Comparison of ENCODE assay signal across 10 mouse cellular contexts in genomic region chr16:23258823-23259457, GRCm38 (mm10). TPM values are rescaled to one million over a fixed set of nuclear protein-coding genes. Genes with fewer than 3 reads are reported as not detected.
DNase-seq lines count a peak whose midpoint lies in the region; ATAC-seq and TF ChIP-seq lines count a peak whose summit lies in the region.
"Had no signal": no experiment of that assay in that cellular context is flagged by ENCODE, and none has a peak within 500 bp of the region (broad histone marks: within the 10 kb centered on the region; RNA-seq: fewer than 3 reads in every experiment).

No protein-coding gene starts in this region.

- H3K9ac ChIP-seq in kidney, embryonic 14.5 days (ENCODE audit: low read depth, low read length), result no peak overlapping the region
- H3K9ac ChIP-seq in forebrain, embryonic 13.5 days, result no peak overlapping the region

- H3K4me1 ChIP-seq in kidney, embryonic 14.5 days (ENCODE audit: control insufficient read depth, insufficient read depth, low read length), result peaks cover 19% of the 10 kb centered on the region
- peaks cover 47% of the 10 kb centered on the region for H3K4me1 ChIP-seq in forebrain, embryonic 13.5 days
- peaks cover 41% of the 10 kb centered on the region for H3K4me1 ChIP-seq in thymus, adult 2 months (replicated peaks; ENCODE audit: control insufficient read depth, insufficient read depth, low read length)

- ATAC-seq in kidney, embryonic 14.5 days (ENCODE audit: low FRiP score, low TSS enrichment), result peak; percentile 63; the same call in 1 of the 2 replicates
- peak; percentile 39; the same call in 1 of the 2 replicates for ATAC-seq in forebrain, embryonic 13.5 days

- H3K4me3 ChIP-seq in kidney, embryonic 14.5 days (ENCODE audit: low read length), result no peak overlapping the region
- H3K4me3 ChIP-seq in forebrain, embryonic 13.5 days, result no peak overlapping the region
- H3K4me3 ChIP-seq in thymus, adult 2 months (ENCODE audit: control insufficient read depth, insufficient read depth, low read length), result no peak overlapping the region
- H3K4me3 ChIP-seq: myocyte had no signal

- H3K4me2 ChIP-seq in kidney, embryonic 14.5 days (replicated peaks; ENCODE audit: low read depth, low read length), result no peak overlapping the region
- H3K4me2 ChIP-seq in forebrain, embryonic 13.5 days, result no peak overlapping the region

- H3K27ac ChIP-seq in kidney, embryonic 14.5 days (ENCODE audit: low read depth, low read length), result no peak overlapping the region
- H3K27ac ChIP-seq in forebrain, embryonic 13.5 days, result 0 out of 2 replicates have a peak overlapping the region, but pooled peaks have one; percentile 41
- H3K27ac ChIP-seq in thymus, adult 2 months (ENCODE audit: control insufficient read depth, insufficient read depth, low read length), result no peak overlapping the region

- H3K9me3 ChIP-seq in kidney, embryonic 14.5 days (ENCODE audit: control insufficient read depth, low read length), result no peaks in the 10 kb centered on the region
- no peaks in the 10 kb centered on the region for H3K9me3 ChIP-seq in forebrain, embryonic 13.5 days (replicated peaks)

- no peak for TF ChIP-seq POLR2A in thymus, adult 2 months (IDR thresholded peaks at IDR 0.05; ENCODE audit: control insufficient read depth, extremely low read depth, insufficient read depth, low read length, poor library complexity)

- 23% methylated on average over 4 of the region's 4 CpGs for WGBS in kidney, embryonic 14.5 days
- 3% methylated on average over 4 of the region's 4 CpGs for WGBS in forebrain, embryonic 13.5 days
- WGBS in thymus, adult 2 months, result 95% methylated on average over 4 of the region's 4 CpGs

- no peaks in the 10 kb centered on the region for H3K36me3 ChIP-seq in kidney, embryonic 14.5 days (ENCODE audit: control insufficient read depth, insufficient read depth, low read length)
- peaks cover 13% of the 10 kb centered on the region for H3K36me3 ChIP-seq in forebrain, embryonic 13.5 days (ENCODE audit: poor library complexity, severe bottlenecking)
- no peaks in the 10 kb centered on the region for H3K36me3 ChIP-seq in thymus, adult 2 months (ENCODE audit: control insufficient read depth, insufficient read depth, low read length)

- TF ChIP-seq CTCF in thymus, adult 2 months (IDR thresholded peaks at IDR 0.05; ENCODE audit: borderline replicate concordance, control insufficient read depth, extremely low read depth, insufficient read depth, low read length, poor library complexity), result no peak

- H3K27me3 ChIP-seq in kidney, embryonic 14.5 days (ENCODE audit: control insufficient read depth, insufficient read depth, low read length), result no peaks in the 10 kb centered on the region
- no peaks in the 10 kb centered on the region for H3K27me3 ChIP-seq in forebrain, embryonic 13.5 days
- H3K27me3 ChIP-seq in thymus, adult 2 months (ENCODE audit: control insufficient read depth, insufficient read depth, low read length), result no peaks in the 10 kb centered on the region

- DNase-seq in kidney, postnatal 14 days, result no peak
- peak; percentile 76 for DNase-seq in embryo, embryonic 10 days (ENCODE audit: low spot score)
- peak; percentile 44 for DNase-seq in lung, postnatal 36 days
- no peak for DNase-seq in thymus, adult 2 months
- DNase-seq in natural killer cell, adult 2 months (ENCODE audit: low spot score in 2 of 2), result no peak
- no peak for DNase-seq in ovary, postnatal 14 days (ENCODE audit: low spot score)
- DNase-seq: adrenal gland, adult 2 months had no signal

RNA-seq across cellular contexts. Expression of gene St6gal1, which starts 34.4 kb away (rescaled TPM):
- 32.5 and 36.7 TPM in 2 replicates for polyA plus RNA-seq in kidney, embryonic 14.5 days (2014; fragmentation: Nextera tagmentation; extraction: Ambion mirVana)
- polyA plus RNA-seq in forebrain, embryonic 13.5 days (2015; fragmentation: Nextera tagmentation; extraction: Ambion mirVana), result 37.8 and 39.5 TPM in 2 replicates
- 30.7 and 33.2 TPM in 2 replicates for polyA plus RNA-seq in thymus, adult 2 months (2012; rRNA removed)

Comparison
In these comparisons a context has a peak if more than half of its experiments do, and no peak if none do; other contexts are left out.
1. DNase-seq: peak in embryo, embryonic 10 days (single experiment) and lung, postnatal 36 days (single experiment); none in kidney, postnatal 14 days (single experiment), thymus, adult 2 months (single experiment), natural killer cell, adult 2 months (0 of 2) and ovary, postnatal 14 days (single experiment).